Mouse (Mus musculus) midbrain, embryonic 12.5 days (tissue): ENCODE results near the gene Magix. TPM values are rescaled to one million over a fixed set of nuclear protein-coding genes. Genes with fewer than 3 reads are reported as not detected.
"Not testable (repeated sequence)": the region's sequence is repeated elsewhere in the genome, so short reads cannot be mapped to it uniquely, and the experiment has no call there.

Source experiments
- ATAC-seq: fragments of 200-750 bp; cut with Nextera tagmentation; 2 replicates; pipeline ENCODE4 v1.8.0; 2017; ENCODE audit warnings: low read depth, moderate TSS enrichment, moderate library complexity; ENCODE audit not compliant: low FRiP score
- H3K27ac ChIP-seq: fragments of 300-500 bp; sonication (generic); replicated peaks from 2 replicates; pipeline ENCODE4 v1.5.1; 2016; ENCODE audit warnings: mild to moderate bottlenecking
- H3K27me3 ChIP-seq: fragments of 300-500 bp; sonication (generic); 2 replicates; pipeline ENCODE4 v1.6.1; 2016; ENCODE audit warnings: mild to moderate bottlenecking
- H3K36me3 ChIP-seq: fragments of 300-500 bp; sonication (generic); 2 replicates; pipeline ENCODE4 v1.6.1; 2016
- H3K4me1 ChIP-seq: fragments of 300-500 bp; sonication (generic); 2 replicates; pipeline ENCODE4 v1.6.1; 2016
- H3K4me2 ChIP-seq: fragments of 300-500 bp; sonication (generic); replicated peaks from 2 replicates; pipeline ENCODE4 v1.6.1; 2016; ENCODE audit warnings: mild to moderate bottlenecking, moderate library complexity
- H3K4me3 ChIP-seq: fragments of 300-500 bp; sonication (generic); 2 replicates; pipeline ENCODE4 v1.5.1; 2016; ENCODE audit warnings: mild to moderate bottlenecking
- H3K9ac ChIP-seq: fragments of 300-500 bp; sonication (generic); replicated peaks from 2 replicates; pipeline ENCODE4 v1.6.1; 2016; ENCODE audit warnings: mild to moderate bottlenecking, moderate library complexity
- H3K9me3 ChIP-seq: fragments of 300-500 bp; sonication (generic); 2 replicates; pipeline ENCODE4 v1.6.1; 2016; ENCODE audit warnings: mild to moderate bottlenecking
- WGBS: fragments of 180-500 bp; shearing (Covaris S2); methylation state at CpG from one replicate; pipeline ENCODE4 v1.1.7; 2016; 5-methylcytosine and 5-hydroxymethylcytosine counted together
- polyA plus RNA-seq: library from polyadenylated mRNA; unstranded; fragments of >200 nt; fragmentation: Nextera tagmentation; extraction: Ambion mirVana; gene quantifications from 2 replicates; pipeline ENCODE4 v1.2.1, GENCODE M21; 2016

The Magix gene
- 0.09 TPM in 1 of 2 replicates, not detected in the other for polyA plus RNA-seq

- no peaks in the 10 kb centered on the region for H3K9me3 ChIP-seq
- H3K4me1 ChIP-seq: no peaks in the 10 kb centered on the region
- H3K27me3 ChIP-seq: no peaks in the 10 kb centered on the region
- H3K36me3 ChIP-seq: no peaks in the 10 kb centered on the region
- no peak within 1 kb of the TSS for H3K9ac ChIP-seq
- no peak within 1 kb of the TSS for H3K27ac ChIP-seq
- peak within 1 kb of the TSS; percentile 28 for H3K4me3 ChIP-seq
- no peak for ATAC-seq
- WGBS: 68% methylated on average over 14 of the region's 14 CpGs
- H3K4me2 ChIP-seq: peak within 1 kb of the TSS; percentile 49
Observed at GRCm38 (mm10) chrX:7680864-7681263, at the start of gene Magix. TSS of gene Magix (minus strand) at chrX:7681251.

- peak overlapping the region; percentile 58 for H3K4me2 ChIP-seq
- H3K27me3 ChIP-seq: no peaks in the 10 kb centered on the region
- peak overlapping the region; percentile 60; the same call in 1 of the 2 replicates for H3K27ac ChIP-seq
- H3K9me3 ChIP-seq: no peaks in the 10 kb centered on the region
- 38% methylated on average over 4 of the region's 4 CpGs for WGBS
- ATAC-seq: no peak; the same call in none of the 2 replicates
- H3K4me3 ChIP-seq: peak overlapping the region; percentile 49
- 0 out of 2 replicates have a peak, but pooled peaks cover 9% of the 10 kb centered on the region for H3K4me1 ChIP-seq
- peaks cover 16% of the 10 kb centered on the region; the same call in 1 of the 2 replicates for H3K36me3 ChIP-seq
- H3K9ac ChIP-seq: peak overlapping the region; percentile 61
Observed at GRCm38 (mm10) chrX:7728922-7729265, 47.8 kb upstream of the Magix start.

- Histone ChIP-seq H3K4me1 (0 out of 2 replicates have a peak, but pooled peaks cover 9% of the 10 kb centered on the region), H3K9ac (peak within 1 kb of the TSS; percentile 61), H3K36me3 (peaks cover 16% of the 10 kb centered on the region; the same call in 1 of the 2 replicates), H3K27me3 (no peaks in the 10 kb centered on the region), H3K9me3 (no peaks in the 10 kb centered on the region), H3K4me3 (peak within 1 kb of the TSS; percentile 49), H3K27ac (peak within 1 kb of the TSS; percentile 60), H3K4me2 (peak within 1 kb of the TSS; percentile 58)
- peak; percentile 94 for ATAC-seq
- 24% methylated on average over 42 of the region's 42 CpGs for WGBS
Observed at GRCm38 (mm10) chrX:7728215-7728921, 47.3 kb upstream of the Magix start, which contains the start of gene Praf2. TSS of gene Praf2 (plus strand) at chrX:7728439.

- Histone ChIP-seq H3K9me3 (no peaks in the 10 kb centered on the region), H3K27me3 (no peaks in the 10 kb centered on the region), H3K4me1 (peaks cover 13% of the 10 kb centered on the region; the same call in 1 of the 2 replicates), H3K4me2 (no peak overlapping the region), H3K36me3 (peaks cover 16% of the 10 kb centered on the region; the same call in 1 of the 2 replicates), H3K27ac (no peak overlapping the region), H3K9ac (no peak overlapping the region), H3K4me3 (no peak overlapping the region)
- WGBS: 92% methylated on average over 13 of the region's 13 CpGs
- no peak for ATAC-seq
Observed at GRCm38 (mm10) chrX:7727176-7727575, 46.1 kb upstream of the Magix start.

- no peaks in the 10 kb centered on the region for H3K9me3 ChIP-seq
- 88% methylated on average over 12 of the region's 12 CpGs for WGBS
- no peak for ATAC-seq
Observed at GRCm38 (mm10) chrX:7725841-7726240, 44.8 kb upstream of the Magix start.

GRCm38 (mm10) chrX:7724135-7724534 is 43.1 kb upstream of the Magix start:
- Histone ChIP-seq H3K27me3 (no peaks in the 10 kb centered on the region), H3K9ac (no peak overlapping the region), H3K4me3 (no peak overlapping the region), H3K9me3 (no peaks in the 10 kb centered on the region), H3K36me3 (peaks cover 16% of the 10 kb centered on the region; the same call in 1 of the 2 replicates), H3K4me2 (no peak overlapping the region), H3K4me1 (peaks cover 10% of the 10 kb centered on the region; the same call in 1 of the 2 replicates), H3K27ac (no peak overlapping the region)
- WGBS: 82% methylated on average over 7 of the region's 7 CpGs
- no peak for ATAC-seq

More at GRCm38 (mm10) chrX:7725841-7726240, 44.8 kb upstream of the Magix start:
- no peak overlapping the region for H3K4me3 ChIP-seq
- H3K27ac ChIP-seq: no peak overlapping the region
- no peak overlapping the region for H3K4me2 ChIP-seq
- peaks cover 13% of the 10 kb centered on the region; the same call in 1 of the 2 replicates for H3K4me1 ChIP-seq
- H3K27me3 ChIP-seq: no peaks in the 10 kb centered on the region
- H3K9ac ChIP-seq: no peak overlapping the region
- H3K36me3 ChIP-seq: peaks cover 16% of the 10 kb centered on the region; the same call in 1 of the 2 replicates

- 36% methylated on average over 4 of the region's 4 CpGs for WGBS
- Histone ChIP-seq H3K4me2 (peak overlapping the region; percentile 59), H3K36me3 (peaks cover 16% of the 10 kb centered on the region; the same call in 1 of the 2 replicates), H3K27ac (no peak overlapping the region), H3K9ac (peak overlapping the region; percentile 59; the same call in 1 of the 2 replicates), H3K4me1 (peaks cover 7% of the 10 kb centered on the region; the same call in 1 of the 2 replicates), H3K27me3 (no peaks in the 10 kb centered on the region), H3K4me3 (peak overlapping the region; percentile 57), H3K9me3 (no peaks in the 10 kb centered on the region)
- ATAC-seq: no peak
Observed at GRCm38 (mm10) chrX:7722691-7723090, 41.6 kb upstream of the Magix start.

GRCm38 (mm10) chrX:7722282-7722611 is 41.2 kb upstream of the Magix start:
- H3K9me3 ChIP-seq: no peaks in the 10 kb centered on the region
- 20% methylated on average over 11 of the region's 11 CpGs for WGBS
- H3K27me3 ChIP-seq: no peaks in the 10 kb centered on the region
- H3K4me1 ChIP-seq: peaks cover 4% of the 10 kb centered on the region; the same call in 1 of the 2 replicates
- H3K9ac ChIP-seq: peak overlapping the region; percentile 59
- H3K4me2 ChIP-seq: peak overlapping the region; percentile 59
- no peak; the same call in 1 of the 2 replicates for ATAC-seq
- peaks cover 16% of the 10 kb centered on the region; the same call in 1 of the 2 replicates for H3K36me3 ChIP-seq
- peak overlapping the region; percentile 57 for H3K4me3 ChIP-seq
- H3K27ac ChIP-seq: 0 out of 2 replicates have a peak overlapping the region, but pooled peaks have one; percentile 90

- H3K36me3 ChIP-seq: peaks cover 13% of the 10 kb centered on the region; the same call in 1 of the 2 replicates
- peak within 1 kb of the TSS; percentile 59 for H3K9ac ChIP-seq
- peak within 1 kb of the TSS; percentile 57 for H3K4me3 ChIP-seq
- no peaks in the 10 kb centered on the region for H3K27me3 ChIP-seq
- peaks cover 4% of the 10 kb centered on the region; the same call in 1 of the 2 replicates for H3K4me1 ChIP-seq
- H3K27ac ChIP-seq: peak within 1 kb of the TSS; percentile 90
- peak; percentile 87 for ATAC-seq
- H3K4me2 ChIP-seq: peak within 1 kb of the TSS; percentile 59
- 23% methylated on average over 22 of the region's 22 CpGs for WGBS
- H3K9me3 ChIP-seq: no peaks in the 10 kb centered on the region
Observed at GRCm38 (mm10) chrX:7721514-7722281, 40.6 kb upstream of the Magix start, which contains the start of gene Gm45208. TSS of gene Gm45208 (plus strand) at chrX:7722245.

GRCm38 (mm10) chrX:7716058-7716457 is 35.0 kb upstream of the Magix start:
- not testable (repeated sequence) for H3K27me3 ChIP-seq, H3K9ac ChIP-seq, H3K4me3 ChIP-seq, H3K4me2 ChIP-seq, H3K36me3 ChIP-seq, H3K4me1 ChIP-seq, H3K9me3 ChIP-seq, ATAC-seq, H3K27ac ChIP-seq
- WGBS: 32% methylated on average over 1 of the region's 1 CpGs

- H3K9ac ChIP-seq: peak within 1 kb of the TSS; percentile 37; the same call in 1 of the 2 replicates
- H3K36me3 ChIP-seq, H3K4me1 ChIP-seq, H3K9me3 ChIP-seq, H3K27me3 ChIP-seq: not testable (repeated sequence)
- H3K4me2 ChIP-seq: peak within 1 kb of the TSS; percentile 50
- peak within 1 kb of the TSS; percentile 34 for H3K4me3 ChIP-seq
- 0 out of 2 replicates have a peak within 1 kb of the TSS, but pooled peaks have one; percentile 39 for H3K27ac ChIP-seq
- WGBS: 16% methylated on average over 53 of the region's 60 CpGs
- peak; percentile 98 for ATAC-seq
Observed at GRCm38 (mm10) chrX:7714135-7714899, 33.3 kb upstream of the Magix start, which contains the start of gene Wdr45. TSS of gene Wdr45 (plus strand) at chrX:7714333.
